Mouse (Mus musculus) gastrocnemius, adult 8-10 months (tissue): ENCODE data around the gene Mpzl2. TPM values are rescaled to one million over a fixed set of nuclear protein-coding genes. Genes with fewer than 3 reads are reported as not detected.
A peak's percentile ranks its signal among the peaks of the same experiment; 100 is the strongest.
"Not testable (repeated sequence)": the region's sequence is repeated elsewhere in the genome, so short reads cannot be mapped to it uniquely, and the experiment has no call there.

Experiments
- DNase-seq, 2 experiments: peaks; one replicate each; pipeline ENCODE4 v3.0.0; 2022; ENCODE audit warnings: low spot score in 2 of 2
- total RNA-seq, 4 experiments: library from RNA; stranded (reverse); gene quantifications; 2 replicates each; pipeline ENCODE4 v1.2.4; 2022

The Mpzl2 gene
- total RNA-seq, 4 experiments from 2014 or later: 0.17 to 0.51 (median 0.20) TPM

DNA sequence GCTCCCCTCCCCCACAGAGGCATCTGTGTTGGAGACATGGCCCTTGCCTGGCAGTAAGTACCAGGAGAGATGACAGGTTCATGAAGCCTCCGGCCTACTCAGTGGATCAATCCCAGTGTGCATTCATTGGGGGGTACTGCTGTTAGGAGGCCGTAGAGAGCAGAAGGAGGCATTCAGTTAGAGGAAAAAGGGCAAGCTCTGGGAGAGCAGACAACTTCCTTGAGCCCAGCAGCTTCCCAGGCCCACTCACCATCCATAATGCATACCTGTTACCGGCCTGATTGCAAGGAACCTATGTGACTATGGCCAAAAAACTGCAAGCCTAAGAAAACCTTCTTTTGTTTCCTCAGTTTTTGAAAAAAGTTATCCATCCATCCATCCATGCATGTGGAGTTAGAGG, 5.1 kb upstream of the Mpzl2 start:
- no peak for DNase-seq

DNA sequence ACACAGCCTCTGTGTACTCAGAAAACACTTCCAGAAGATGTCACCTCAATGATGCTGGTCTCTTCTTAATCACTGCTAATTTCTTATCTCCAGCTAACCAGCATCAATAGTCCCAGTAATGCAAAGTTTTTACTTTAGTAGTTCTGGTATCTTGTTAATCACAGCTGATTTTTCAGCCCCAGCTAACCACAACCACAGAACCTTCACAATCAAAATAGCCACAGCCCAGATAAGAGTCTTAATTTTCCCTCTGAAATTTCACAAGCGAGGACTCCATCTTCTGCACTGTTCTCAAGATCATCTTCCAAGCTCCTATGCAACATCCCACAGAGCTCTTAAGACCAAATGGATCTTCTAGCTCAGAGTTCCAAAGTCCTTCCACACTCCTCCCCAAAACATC, 1.8 kb upstream of the Mpzl2 start:
- DNase-seq: not testable (repeated sequence)

DNA sequence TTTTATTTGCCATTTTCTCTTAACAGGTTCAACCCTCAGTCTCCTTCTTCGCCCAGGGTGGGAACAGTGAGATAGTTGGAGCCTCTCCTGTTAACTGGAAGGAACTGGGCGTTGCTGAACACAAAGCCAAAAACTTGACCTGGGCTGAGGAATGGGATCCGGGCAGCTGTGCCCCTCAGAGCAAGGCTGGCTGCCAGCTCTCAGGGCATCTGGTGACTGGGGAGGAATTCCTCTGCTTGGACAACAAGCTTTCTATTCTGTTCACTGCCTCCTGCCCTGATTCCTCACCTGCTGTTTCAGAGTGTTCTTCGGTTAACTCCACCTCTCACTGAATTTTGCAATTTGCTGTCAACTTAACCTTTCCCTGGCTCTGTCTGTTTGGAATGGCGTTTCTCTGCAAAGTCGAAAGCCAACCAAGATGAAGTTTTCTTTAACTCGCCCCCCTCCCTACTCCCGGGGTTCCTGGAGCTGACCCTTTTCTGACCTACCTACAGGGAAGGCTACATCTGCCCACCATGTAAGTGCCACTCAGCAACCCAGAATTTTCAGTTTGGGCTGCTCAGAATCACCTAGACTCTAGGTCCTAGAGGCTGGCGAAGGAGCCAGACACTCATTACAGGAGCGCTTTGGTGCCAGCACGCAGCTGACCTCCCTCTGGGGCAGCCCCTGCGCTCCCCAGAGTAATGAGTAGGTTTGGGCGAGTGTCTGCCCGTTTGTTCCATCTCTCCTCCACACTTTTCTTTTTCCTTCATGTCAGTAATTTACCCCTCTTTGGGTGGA, 657 bp downstream of the Mpzl2 start:
- no peak for DNase-seq

DNA sequence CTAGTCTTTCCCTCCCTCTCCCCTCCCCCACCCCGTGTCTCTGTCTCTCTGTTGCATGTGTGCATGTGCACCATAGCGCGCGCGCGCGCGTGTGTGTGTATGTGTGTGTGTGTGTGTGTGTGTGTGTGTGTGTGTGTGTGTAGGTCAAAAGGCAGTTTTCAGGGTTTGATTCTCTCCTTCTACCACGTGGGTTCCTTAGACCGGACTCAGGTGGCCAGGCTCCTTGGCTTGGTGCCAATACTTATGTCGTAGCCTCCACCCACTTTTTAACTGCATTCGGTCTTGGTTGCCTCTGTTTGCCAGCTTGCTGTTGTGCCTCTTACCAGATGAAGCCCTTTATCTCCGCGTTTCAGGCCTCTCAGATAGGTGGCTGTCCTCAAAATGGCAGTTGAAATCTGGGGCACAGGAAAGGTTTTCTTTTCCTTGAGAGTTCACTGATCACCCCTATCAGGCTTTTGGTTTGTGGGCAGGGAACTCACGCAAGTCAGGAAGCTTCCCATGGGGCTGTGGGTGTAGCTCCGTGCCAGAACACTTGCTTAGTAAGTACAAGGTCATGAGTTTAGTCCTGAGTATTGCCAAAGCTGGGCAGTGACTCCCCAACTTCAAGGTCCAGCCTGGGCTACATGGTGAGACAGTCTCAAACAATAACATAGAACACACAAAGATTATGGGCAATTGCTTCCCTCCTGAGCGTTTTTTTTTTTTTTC, 1.7 kb downstream of the Mpzl2 start:
- DNase-seq: no peak

DNA sequence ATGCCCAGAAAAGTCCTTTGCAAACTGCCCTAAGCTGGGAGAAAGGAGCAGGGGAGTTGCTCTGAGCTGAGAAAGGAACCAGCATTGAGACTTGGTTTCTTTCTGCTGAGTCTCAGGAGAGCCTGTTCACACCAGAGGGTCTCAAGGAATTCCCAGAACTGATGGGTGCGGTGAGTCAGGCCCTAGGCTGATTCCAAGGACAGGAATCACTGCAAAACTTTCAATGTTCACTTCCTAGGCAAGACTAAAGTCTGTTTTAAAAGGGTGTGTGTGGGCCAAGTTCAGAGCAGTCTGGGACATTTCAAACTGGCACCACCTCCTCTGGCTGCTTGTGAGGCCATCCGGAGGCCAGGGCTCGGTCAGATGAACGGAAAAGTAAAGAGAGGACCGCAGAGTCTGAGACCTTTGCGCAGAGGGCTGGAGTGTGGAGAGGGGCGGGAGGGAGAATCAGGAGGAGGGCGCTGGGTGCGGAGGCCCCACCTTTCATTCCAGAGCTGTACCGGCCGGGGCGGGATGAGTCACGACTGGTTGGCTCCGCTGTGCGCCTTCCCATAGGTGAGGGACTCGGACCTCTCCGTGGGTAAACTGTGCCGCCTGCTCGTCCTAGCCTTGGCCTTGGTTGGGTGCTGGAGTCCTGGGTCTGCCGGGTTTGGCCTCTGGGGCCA, 2.6 kb downstream of the Mpzl2 start:
- DNase-seq: no peak

DNA sequence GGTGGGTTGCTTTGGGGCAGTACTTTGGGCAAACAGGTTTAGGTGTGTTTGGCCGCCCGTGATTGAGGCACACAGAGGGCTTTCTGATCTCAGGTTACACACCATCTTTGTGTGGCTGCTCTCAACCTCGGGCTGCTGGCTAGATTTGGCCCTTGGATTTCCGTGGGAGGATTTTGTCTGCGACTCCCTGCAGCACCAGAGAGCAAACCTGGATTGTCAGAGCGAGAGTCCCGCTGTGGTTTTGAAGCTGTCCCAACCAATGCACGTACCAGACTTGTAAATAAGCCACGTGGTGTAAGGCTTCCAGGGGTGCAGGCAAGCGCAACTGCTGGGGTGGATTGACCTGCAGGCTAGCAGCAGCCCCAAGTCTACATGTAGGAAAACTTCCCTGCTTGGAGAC, 3.3 kb downstream of the Mpzl2 start:
- no peak for DNase-seq

DNA sequence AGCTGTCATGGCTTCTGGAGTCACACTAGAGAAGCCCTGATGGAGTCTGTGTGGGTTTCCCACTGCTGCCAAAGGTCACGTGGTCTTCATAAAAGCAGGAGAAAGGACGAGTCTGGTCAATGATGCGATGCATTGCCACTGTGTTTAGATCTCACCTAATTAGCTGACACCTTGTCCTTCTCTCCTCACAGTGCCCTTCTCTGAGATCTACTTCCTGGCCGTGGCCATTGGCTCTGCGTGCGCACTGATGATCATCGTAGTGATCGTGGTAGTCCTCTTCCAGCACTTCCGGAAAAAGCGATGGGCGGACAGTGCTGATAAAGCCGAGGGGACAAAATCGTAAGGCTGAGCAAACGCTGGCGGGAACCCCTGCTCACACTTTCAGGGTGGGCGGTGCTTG, 7.4 kb downstream of the Mpzl2 start:
- no peak for DNase-seq

DNA sequence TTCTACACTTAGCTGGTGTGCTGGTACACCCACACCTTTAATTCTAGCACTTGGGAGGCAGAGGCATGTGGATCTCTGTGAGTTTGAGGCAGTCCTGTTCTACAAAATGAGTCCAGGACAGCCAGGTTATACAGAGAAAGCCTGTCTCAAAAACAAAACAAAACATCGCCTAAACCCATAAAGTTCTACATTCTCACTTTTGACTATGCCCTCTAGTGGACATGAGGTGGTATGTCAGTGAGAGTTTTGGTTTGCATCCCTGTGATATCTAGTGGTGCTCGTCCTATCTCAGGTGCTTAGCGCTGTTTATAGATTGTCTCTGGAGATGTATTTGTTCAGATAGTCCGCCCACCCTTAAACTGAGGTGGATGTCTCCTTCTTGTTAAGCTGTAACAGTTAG, 8.9 kb downstream of the Mpzl2 start:
- no peak for DNase-seq

DNA sequence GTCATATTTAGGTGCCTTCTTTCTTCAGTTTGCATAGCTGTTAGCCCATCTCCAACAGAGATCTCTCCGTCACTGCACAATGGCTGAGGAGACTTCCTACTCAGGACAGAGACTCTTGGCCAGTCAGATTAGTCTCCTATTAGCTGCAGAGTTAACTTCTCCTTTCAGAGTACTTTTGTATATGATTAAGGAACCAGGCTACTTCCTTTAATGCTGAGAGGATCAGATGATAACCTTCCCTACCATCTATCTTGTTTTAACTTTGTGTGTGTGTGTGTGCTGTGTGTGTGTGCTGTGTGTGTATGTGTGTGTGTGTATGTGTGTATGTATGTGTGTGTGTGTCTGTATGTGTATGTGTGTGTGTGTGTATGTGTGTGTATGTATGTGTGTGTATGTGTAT, 10.1 kb downstream of the Mpzl2 start:
- DNase-seq: no peak

DNA sequence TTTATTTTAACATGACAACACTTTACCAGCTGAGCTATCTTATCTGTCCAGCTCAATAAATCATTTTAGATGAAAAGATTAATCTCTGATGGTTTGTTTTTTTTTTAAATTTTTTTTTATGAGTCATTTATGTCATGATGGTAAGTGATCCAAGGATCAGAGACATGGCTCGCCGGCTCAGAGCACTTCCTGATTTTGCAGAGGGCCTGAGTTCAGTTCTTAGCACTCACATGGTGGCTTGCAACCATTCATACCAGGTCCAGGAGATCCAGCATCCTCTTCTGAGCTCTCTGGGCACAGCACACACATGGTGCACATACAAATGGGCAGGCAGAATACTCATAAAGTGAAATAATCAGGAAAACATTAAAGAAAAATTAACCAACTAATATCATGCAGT, 10.7 kb downstream of the Mpzl2 start:
- DNase-seq: no peak

DNA sequence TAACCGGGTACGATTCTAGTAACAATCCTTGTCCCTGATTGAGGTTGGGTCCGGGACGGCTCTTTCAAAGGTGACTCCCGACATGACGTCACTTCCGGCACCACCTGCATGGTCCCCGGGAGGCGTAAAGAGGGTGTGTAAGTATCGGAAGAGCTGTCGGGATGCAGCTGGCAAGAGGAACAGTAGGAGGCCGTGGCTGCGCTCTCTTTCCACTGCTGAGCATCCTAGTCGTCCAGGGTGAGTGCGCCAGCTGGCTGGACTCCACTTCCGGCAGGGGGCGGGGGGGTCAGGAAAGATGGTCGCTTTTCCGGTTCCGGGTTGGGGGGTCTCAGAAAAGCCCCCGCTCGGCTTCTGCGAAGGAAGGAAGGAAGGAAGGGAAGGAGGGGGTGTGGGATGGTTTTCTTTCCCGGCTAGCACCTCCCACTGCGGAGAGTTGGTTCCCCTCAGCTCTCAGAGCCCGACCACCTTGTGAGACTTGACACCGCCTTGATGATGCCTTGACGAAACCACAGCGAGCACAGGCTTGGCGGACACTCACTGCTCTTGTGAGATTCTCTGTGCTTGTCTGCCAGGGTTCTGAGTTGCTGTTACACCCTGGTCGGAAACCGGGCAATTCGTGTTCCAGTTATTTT, 15.6 kb downstream of the Mpzl2 start, which contains the start of gene Mpzl3:
Mpzl3 (plus strand) TSS at position 105 of the 632 bp plus-strand sequence.
- DNase-seq: peak; percentile 68 to 72

DNA sequence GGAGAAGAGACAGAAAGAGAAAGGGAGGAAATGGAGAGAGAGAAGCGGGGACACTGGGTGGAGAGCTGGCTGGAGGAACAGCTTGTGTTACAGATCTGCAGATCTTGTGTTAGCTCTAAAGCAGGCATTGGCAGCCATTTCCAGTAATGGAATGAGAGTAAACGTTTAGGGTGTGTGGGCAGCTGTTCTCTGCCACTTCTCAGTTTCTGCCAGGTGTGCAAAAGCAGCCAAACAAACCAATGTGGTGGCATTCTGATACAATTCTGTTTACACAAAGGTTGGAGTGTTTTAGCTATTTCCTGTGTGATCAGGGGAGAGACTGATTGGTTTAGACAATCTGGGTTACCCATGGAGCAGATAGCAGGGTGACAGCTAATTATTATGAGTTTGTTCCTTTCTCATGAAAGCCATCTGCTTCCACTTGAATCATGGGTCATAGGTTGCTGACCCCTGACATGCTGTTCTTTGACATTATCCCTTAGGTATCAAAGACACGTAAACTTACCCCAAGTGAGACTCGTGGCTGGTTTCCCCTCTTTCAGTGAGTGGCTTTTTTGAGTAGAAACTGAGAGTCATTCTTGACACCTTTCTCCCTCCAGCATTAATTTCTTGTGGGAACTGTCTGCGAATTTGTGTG, 18.8 kb downstream of the Mpzl2 start:
- DNase-seq: no peak

DNA sequence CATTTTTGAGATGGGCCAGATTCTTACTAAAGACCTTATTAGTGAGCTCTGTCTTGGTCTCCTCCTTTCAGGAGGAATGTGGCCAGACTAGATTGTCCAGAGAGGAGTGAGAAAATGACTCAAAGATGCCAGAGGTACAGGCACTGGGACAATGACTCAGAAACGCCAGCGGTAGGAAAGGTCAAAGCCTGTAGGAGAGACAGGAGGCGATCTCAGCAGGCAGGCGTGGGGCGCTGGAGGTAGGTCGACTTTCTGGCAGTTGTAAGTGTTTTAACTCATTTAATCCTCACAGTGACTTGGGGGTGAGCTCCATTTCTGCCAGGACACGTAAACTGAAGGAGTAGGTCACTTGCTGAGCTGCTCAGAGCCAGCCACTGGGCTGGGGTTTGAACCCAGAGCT, 20.6 kb downstream of the Mpzl2 start:
- no peak for DNase-seq

DNA sequence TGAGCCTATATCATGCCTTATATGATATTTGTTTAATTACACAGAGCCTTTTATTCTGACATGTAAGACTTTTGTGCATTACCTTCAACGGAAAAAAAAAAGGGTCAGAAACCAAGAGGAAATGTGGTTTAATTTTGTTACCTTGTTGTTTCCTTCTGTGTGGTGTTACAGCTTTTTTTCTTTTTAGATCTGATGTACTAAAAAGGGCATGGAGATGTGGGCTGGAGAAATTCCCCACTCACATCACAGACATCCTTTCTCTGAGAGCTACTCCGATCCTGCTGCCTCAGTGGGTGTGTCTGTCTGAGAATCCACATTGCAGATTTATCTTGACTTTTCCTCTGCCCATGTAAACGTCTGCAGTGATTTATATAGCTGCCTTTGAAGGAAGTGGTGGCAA, 23.1 kb downstream of the Mpzl2 start:
- no peak for DNase-seq

DNA sequence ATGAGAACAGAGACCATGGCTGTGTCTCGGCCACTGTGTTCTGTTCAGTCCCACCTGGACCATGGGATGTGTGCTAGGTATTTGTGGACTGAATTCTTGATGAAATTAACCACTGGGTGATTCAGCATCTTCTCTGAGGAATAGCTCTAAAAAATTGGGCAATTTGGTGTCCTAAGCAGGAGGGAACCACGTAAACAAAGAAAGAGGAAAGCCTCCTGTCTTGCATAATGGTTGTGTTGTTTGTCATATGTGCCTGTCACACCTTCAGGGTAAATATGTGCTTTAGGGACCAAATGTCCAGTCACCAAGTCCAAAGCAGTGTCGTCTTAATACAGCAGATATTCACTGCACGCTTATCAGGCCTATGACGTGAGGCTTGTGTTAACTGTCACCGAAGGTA, 24.8 kb downstream of the Mpzl2 start:
- no peak for DNase-seq

DNA sequence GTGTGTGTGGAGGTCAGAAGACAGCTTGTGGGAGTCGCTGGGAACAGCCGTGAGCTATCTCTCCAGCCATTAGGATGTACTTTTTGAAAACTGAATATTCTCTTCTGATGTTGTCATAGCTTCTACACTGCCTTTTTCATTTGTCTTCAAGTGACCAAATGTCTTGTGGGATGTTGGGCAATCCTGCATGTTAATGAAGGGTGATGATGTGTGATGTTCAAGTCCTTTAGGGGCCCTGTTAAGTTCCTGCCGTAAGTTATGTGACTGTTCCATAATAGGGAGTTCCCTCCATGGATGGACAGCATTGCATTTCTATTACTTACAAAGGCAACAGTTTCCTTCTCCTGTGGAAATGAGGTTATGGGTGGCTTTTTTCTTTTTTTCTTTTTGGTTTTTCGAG, 27.1 kb downstream of the Mpzl2 start:
- DNase-seq: no peak

DNA sequence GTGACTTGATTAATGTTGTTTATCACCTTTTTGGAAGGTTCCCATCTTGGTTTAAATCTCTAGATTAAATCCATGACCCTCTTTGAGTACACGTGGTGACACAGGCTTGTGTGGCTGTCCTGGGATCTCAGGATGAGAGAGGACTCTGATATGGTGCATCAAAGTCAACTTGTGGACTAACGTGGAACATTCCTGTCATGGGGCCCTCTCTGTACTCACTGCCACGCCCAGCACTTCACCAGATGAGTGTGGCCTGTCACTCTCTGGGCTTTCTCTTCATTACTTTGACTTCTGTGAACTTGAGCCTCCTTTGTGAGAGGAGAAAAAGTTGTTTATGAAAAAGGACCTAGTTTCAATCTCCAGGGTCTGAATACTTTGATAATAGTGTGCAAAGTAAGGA, 32.2 kb downstream of the Mpzl2 start:
- no peak for DNase-seq

DNA sequence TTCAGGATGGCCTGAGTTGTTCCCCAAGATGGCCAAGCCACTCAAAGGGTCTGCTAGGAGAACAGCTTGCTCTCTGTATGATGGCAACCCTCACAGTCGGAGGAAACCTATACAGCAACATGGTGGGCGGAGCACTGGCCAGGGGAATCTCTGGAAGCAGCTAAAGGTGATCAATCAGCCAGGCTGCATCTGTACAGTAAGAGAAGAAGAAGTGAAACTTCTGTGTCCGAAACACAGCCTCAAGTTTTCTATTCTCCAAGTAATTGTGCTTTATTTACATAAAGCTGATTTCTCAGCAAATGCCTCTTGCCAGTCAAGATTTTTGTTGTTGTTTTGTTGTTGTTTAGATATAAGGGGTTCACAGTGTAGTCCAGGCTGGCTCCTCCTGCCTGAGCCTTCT, 38.3 kb downstream of the Mpzl2 start:
- DNase-seq: no peak

DNA sequence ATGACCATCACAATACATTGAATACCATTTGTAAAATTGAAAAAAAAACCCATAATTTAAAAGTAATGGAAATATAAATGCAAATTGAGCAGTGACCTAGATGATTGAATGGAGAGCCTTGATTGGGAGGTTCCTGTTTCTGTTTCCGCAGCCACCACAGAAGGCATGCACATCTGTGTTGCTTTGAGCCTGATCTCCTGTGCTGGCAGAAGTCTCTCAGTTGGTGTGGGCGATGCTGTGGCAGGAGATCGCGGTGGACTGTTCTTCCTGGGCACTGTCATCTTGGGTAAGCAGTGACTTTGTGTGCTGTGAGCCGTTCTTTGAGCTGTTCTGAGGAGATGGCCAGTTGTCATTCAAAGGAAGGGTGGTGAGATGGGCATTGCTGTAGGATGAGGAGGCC, 39.4 kb downstream of the Mpzl2 start, which contains the start of gene Jaml:
Jaml (plus strand) TSS at position 173 of the 400 bp plus-strand sequence.
- DNase-seq: no peak

DNA sequence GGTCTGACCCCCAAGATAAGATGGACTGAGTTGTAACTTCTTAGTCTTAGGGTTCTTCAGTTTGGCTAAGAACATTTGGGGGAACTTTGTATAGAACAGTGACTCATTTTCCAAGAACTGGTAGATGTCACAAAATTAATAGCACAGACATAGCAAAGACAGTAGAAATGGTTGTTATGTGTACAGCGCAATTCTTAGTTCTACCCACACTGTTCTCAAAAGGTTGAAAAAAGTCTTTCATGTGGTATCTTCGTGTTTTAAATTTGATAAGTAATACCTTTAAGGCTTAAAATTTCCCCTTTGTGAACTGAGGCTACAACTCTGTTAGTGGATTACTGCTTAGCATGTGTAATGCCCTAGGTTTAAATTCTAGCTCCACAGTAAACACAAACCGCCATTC, 43.5 kb downstream of the Mpzl2 start:
- DNase-seq: no peak

DNA sequence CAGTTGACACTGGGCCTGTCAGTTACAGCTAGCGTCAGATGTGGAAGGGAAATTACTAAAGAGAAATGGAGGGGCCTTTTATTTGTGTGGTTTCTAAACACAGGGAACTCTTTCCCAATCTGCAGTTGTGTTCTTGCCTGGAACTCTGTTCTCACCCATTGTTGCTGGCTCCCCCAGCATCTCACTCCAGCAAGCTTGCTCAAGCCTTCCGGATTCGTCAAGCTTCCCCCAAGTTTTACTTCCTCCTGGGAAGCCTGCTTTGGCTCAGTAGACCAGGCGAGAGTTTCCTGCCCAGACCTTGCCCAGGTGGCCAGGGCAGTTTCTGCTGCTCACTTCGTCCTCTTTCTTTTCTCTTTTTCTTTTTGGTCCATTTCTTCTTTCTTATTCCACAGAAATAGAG, 45.0 kb downstream of the Mpzl2 start:
- no peak for DNase-seq
